In genomic region chr8:117813524-117813923, GRCm38 (mm10) we compare ENCODE assay signal across 19 mouse cellular contexts.
"Had no signal": no experiment of that assay in that cellular context is flagged by ENCODE, and none has a peak within 500 bp of the region (broad histone marks: within the 10 kb centered on the region; RNA-seq: fewer than 3 reads in every experiment).

No protein-coding gene starts in this region.

- H3K4me3 ChIP-seq: limb, embryonic 13.5 days; liver, embryonic 13.5 days; lung, embryonic 15.5 days; megakaryocyte, embryonic 14.5 days; midbrain, embryonic 12.5 days; midbrain, embryonic 15.5 days; myocyte; neural tube, embryonic 12.5 days had no signal

- DNase-seq: kidney, adult 18-20 months; kidney, adult 9 months; kidney, postnatal 14 days; kidney, postnatal 4 days; left cerebral cortex, postnatal 4 days; liver, embryonic 13.5 days; lung, postnatal 10 days; lung, postnatal 36 days; retina, postnatal 1 day; right cerebral cortex, postnatal 25 days; thymus, postnatal 36 days had no signal

- H3K27ac ChIP-seq: limb, embryonic 13.5 days; liver, embryonic 13.5 days; lung, embryonic 15.5 days; midbrain, embryonic 12.5 days; midbrain, embryonic 15.5 days; neural tube, embryonic 12.5 days had no signal

- ATAC-seq: intestine, embryonic 16.5 days; midbrain, embryonic 15.5 days had no signal

- H3K9me3 ChIP-seq: limb, embryonic 13.5 days; liver, embryonic 13.5 days; lung, embryonic 15.5 days; megakaryocyte, embryonic 14.5 days; midbrain, embryonic 12.5 days; midbrain, embryonic 15.5 days; neural tube, embryonic 12.5 days had no signal

- H3K9ac ChIP-seq: limb, embryonic 13.5 days; liver, embryonic 13.5 days; lung, embryonic 15.5 days; midbrain, embryonic 12.5 days; midbrain, embryonic 15.5 days; neural tube, embryonic 12.5 days had no signal

- H3K4me2 ChIP-seq: limb, embryonic 13.5 days; liver, embryonic 13.5 days; lung, embryonic 15.5 days; midbrain, embryonic 12.5 days; midbrain, embryonic 15.5 days; neural tube, embryonic 12.5 days had no signal

- H3K4me1 ChIP-seq: limb, embryonic 13.5 days; liver, embryonic 13.5 days; lung, embryonic 15.5 days; megakaryocyte, embryonic 14.5 days; midbrain, embryonic 12.5 days; midbrain, embryonic 15.5 days; neural tube, embryonic 12.5 days had no signal

- H3K36me3 ChIP-seq: limb, embryonic 13.5 days; liver, embryonic 13.5 days; lung, embryonic 15.5 days; midbrain, embryonic 12.5 days; midbrain, embryonic 15.5 days; neural tube, embryonic 12.5 days had no signal

- H3K27me3 ChIP-seq: limb, embryonic 13.5 days; liver, embryonic 13.5 days; lung, embryonic 15.5 days; midbrain, embryonic 12.5 days; midbrain, embryonic 15.5 days; neural tube, embryonic 12.5 days had no signal
